Mouse (Mus musculus): ENCODE data around the gene Rora. TPM values are rescaled to one million over a fixed set of nuclear protein-coding genes. Genes with fewer than 3 reads are reported as not detected.
A peak's percentile ranks its signal among the peaks of the same experiment; 100 is the strongest.

Rora gene
- polyA plus RNA-seq, 1 experiment from 2014 or later, result 8.9 TPM

GRCm38 (mm10) chr9:68827441-68827840 lies 173.9 kb downstream of the Rora start:
- no peak for ATAC-seq (ENCODE audit: low FRiP score, low read depth)
- Histone ChIP-seq H3K4me2 (replicated peaks) (no peak overlapping the region), H3K4me3 (no peak overlapping the region), H3K4me1 (no peaks in the 10 kb centered on the region), H3K27me3 (no peaks in the 10 kb centered on the region), H3K36me3 (no peaks in the 10 kb centered on the region), H3K9me3 (no peaks in the 10 kb centered on the region), H3K27ac (replicated peaks) (no peak overlapping the region), H3K9ac (replicated peaks) (no peak overlapping the region)
- 84% methylated on average over 3 of the region's 3 CpGs for WGBS

- no peaks in the 10 kb centered on the region for H3K4me1 ChIP-seq
- no peaks in the 10 kb centered on the region for H3K9me3 ChIP-seq
- no peak overlapping the region for H3K27ac ChIP-seq (replicated peaks)
- H3K27me3 ChIP-seq, result no peaks in the 10 kb centered on the region
- H3K4me2 ChIP-seq (replicated peaks), result no peak overlapping the region
- H3K9ac ChIP-seq (replicated peaks), result no peak overlapping the region
- WGBS, result 80% methylated on average over 4 of the region's 4 CpGs
- H3K36me3 ChIP-seq, result no peaks in the 10 kb centered on the region
- H3K4me3 ChIP-seq, result no peak overlapping the region
- no peak for ATAC-seq (ENCODE audit: low FRiP score, low read depth)
Observed at GRCm38 (mm10) chr9:68829903-68830302, 176.3 kb downstream of the Rora start.

GRCm38 (mm10) chr9:68833323-68833722 lies 179.7 kb downstream of the Rora start:
- Histone ChIP-seq H3K36me3 (no peaks in the 10 kb centered on the region), H3K4me3 (no peak overlapping the region), H3K9me3 (no peaks in the 10 kb centered on the region), H3K4me1 (no peaks in the 10 kb centered on the region), H3K27ac (replicated peaks) (no peak overlapping the region), H3K4me2 (replicated peaks) (no peak overlapping the region), H3K9ac (replicated peaks) (no peak overlapping the region), H3K27me3 (no peaks in the 10 kb centered on the region)
- 90% methylated on average over 6 of the region's 6 CpGs for WGBS
- no peak for ATAC-seq (ENCODE audit: low FRiP score, low read depth)

GRCm38 (mm10) chr9:68835037-68835649 lies 181.6 kb downstream of the Rora start:
- H3K9me3 ChIP-seq, result no peaks in the 10 kb centered on the region
- no peak overlapping the region for H3K9ac ChIP-seq (replicated peaks)
- no peak overlapping the region for H3K4me3 ChIP-seq
- ATAC-seq (ENCODE audit: low FRiP score, low read depth), result no peak
- no peak overlapping the region for H3K4me2 ChIP-seq (replicated peaks)
- H3K4me1 ChIP-seq, result no peaks in the 10 kb centered on the region
- no peaks in the 10 kb centered on the region for H3K36me3 ChIP-seq
- 79% methylated on average over 7 of the region's 7 CpGs for WGBS
- H3K27me3 ChIP-seq, result no peaks in the 10 kb centered on the region
- no peak overlapping the region for H3K27ac ChIP-seq (replicated peaks)

DNA sequence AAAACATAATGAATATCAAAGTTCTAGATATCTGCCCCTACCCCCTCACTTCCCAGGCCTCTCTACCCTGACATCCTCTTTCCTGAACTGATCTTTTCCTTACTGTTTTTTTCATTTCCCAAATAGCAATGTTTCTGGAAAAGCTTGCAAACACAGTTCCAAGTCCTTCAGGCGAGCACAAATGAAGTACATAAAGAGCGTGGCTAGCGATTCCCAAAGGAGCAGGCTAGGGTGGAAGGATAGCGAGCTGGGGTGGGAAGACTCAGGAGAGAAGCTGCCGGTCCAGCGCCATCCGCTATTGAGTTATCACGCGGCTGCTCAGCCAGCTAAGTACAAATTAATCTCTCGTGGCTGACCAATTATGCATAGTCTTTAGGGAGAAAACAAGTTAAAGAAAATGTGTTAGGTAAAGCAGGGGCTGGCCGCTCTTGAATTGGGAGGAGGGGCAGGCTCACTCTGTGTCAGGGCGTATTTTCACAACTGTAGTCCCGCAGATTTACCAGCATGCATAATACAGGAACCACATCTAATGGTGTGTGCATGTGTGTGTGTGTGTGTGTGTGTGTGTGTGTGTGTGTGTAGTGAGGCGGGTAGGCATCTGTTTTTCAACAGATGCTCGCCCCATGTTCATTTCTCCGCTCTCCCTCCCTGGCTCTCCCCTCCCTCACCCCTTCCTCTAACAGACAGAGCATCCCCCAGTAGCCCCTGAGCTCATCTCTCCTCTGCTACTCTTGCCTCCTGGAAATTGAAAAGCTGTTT lies 188.7 kb downstream of the Rora start:
- H3K4me2 ChIP-seq (replicated peaks), result no peak overlapping the region
- peaks cover 13% of the 10 kb centered on the region; the same call in 1 of the 2 replicates for H3K4me1 ChIP-seq
- H3K4me3 ChIP-seq, result no peak overlapping the region
- peak overlapping the region; percentile 35; the same call in 1 of the 2 replicates for H3K27ac ChIP-seq (replicated peaks)
- no peaks in the 10 kb centered on the region for H3K9me3 ChIP-seq
- H3K36me3 ChIP-seq, result no peaks in the 10 kb centered on the region
- H3K9ac ChIP-seq (replicated peaks), result no peak overlapping the region
- no peak for ATAC-seq (ENCODE audit: low FRiP score, low read depth)
- 56% methylated on average over 14 of the region's 16 CpGs for WGBS
- no peaks in the 10 kb centered on the region for H3K27me3 ChIP-seq

DNA sequence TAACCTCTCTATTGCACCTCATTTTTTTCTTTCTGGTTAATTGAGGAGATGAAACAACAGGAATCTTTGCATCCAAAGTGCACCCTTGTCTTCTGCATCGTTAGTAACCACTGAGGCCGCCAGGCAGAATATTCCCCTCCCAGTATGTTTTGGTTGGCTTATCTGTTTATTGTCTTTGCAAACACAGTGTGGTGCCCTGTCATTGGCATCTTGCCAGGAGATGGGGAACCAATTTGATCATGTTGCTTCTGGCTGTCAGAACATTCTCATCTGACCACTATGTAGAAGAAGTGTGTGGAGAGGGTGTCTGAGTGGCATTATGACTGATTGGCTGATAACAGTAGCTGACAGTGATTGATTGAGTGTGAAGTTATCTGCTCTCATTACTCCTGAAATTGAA lies 192.0 kb downstream of the Rora start:
- Histone ChIP-seq H3K27ac (replicated peaks) (no peak overlapping the region), H3K9me3 (no peaks in the 10 kb centered on the region), H3K4me2 (replicated peaks) (no peak overlapping the region), H3K36me3 (no peaks in the 10 kb centered on the region), H3K9ac (replicated peaks) (no peak overlapping the region), H3K4me1 (peaks cover 13% of the 10 kb centered on the region; the same call in 1 of the 2 replicates), H3K4me3 (no peak overlapping the region), H3K27me3 (no peaks in the 10 kb centered on the region)
- WGBS, result 61% methylated on average over 2 of the region's 2 CpGs
- no peak for ATAC-seq (ENCODE audit: low FRiP score, low read depth)

- Histone ChIP-seq H3K27ac (replicated peaks) (no peak overlapping the region), H3K4me3 (no peak overlapping the region), H3K4me2 (replicated peaks) (no peak overlapping the region), H3K4me1 (0 out of 2 replicates have a peak, but pooled peaks cover 7% of the 10 kb centered on the region), H3K9me3 (no peaks in the 10 kb centered on the region), H3K9ac (replicated peaks) (no peak overlapping the region), H3K27me3 (no peaks in the 10 kb centered on the region), H3K36me3 (no peaks in the 10 kb centered on the region)
- WGBS, result 77% methylated on average over 5 of the region's 5 CpGs
- ATAC-seq (ENCODE audit: low FRiP score, low read depth), result no peak
Observed at GRCm38 (mm10) chr9:68850321-68850720, 196.7 kb downstream of the Rora start.

- Histone ChIP-seq H3K27me3 (no peaks in the 10 kb centered on the region), H3K4me3 (no peak overlapping the region), H3K4me1 (0 out of 2 replicates have a peak, but pooled peaks cover 4% of the 10 kb centered on the region), H3K27ac (replicated peaks) (no peak overlapping the region), H3K9ac (replicated peaks) (no peak overlapping the region), H3K9me3 (no peaks in the 10 kb centered on the region), H3K36me3 (no peaks in the 10 kb centered on the region), H3K4me2 (replicated peaks) (no peak overlapping the region)
- WGBS, result 77% methylated on average over 4 of the region's 4 CpGs
- ATAC-seq (ENCODE audit: low FRiP score, low read depth), result no peak
Observed at GRCm38 (mm10) chr9:68852201-68852600, 198.6 kb downstream of the Rora start.

DNA sequence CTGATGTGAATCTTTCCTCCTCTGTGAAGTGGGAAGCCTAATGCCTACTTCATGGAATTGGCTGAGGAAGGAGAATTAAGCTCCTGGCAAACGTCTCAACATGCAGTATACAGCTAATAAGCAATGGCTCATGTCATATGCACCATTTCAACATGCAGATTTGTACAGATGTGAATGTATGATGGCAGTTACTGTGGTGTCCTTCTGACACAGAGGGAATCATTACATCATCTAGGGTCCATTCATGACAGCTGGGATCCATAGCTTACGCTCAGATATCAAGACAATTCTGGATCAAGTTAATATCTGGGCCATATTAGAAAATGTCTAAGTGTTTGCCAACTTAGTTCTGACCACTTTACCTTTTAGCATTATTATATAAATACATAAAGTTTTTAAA lies 199.3 kb downstream of the Rora start:
- no peak overlapping the region for H3K4me3 ChIP-seq
- H3K27ac ChIP-seq (replicated peaks), result no peak overlapping the region
- H3K4me1 ChIP-seq, result 0 out of 2 replicates have a peak, but pooled peaks cover 4% of the 10 kb centered on the region
- H3K9me3 ChIP-seq, result no peaks in the 10 kb centered on the region
- WGBS, result 82% methylated on average over 2 of the region's 2 CpGs
- ATAC-seq (ENCODE audit: low FRiP score, low read depth), result no peak
- H3K9ac ChIP-seq (replicated peaks), result no peak overlapping the region
- H3K4me2 ChIP-seq (replicated peaks), result no peak overlapping the region
- H3K36me3 ChIP-seq, result no peaks in the 10 kb centered on the region
- no peaks in the 10 kb centered on the region for H3K27me3 ChIP-seq

DNA sequence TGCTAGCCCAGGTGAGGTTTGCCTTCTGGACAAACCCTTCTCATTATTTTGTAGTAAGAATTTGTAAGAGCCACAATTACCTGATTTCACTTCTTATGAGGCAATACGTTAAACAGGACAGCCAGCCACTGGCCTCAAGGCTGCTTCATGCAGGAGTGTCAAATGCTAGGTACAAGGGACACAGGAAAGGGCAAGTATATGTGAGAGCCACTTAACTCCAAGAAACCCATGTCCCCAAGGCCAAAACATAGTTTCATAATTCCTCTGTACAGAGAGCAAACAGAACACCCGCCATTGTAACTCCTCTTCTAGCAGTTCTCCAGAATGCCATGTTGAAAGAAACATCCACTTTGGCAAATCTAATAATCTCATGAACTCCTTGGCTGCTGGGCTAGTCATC lies 205.9 kb downstream of the Rora start:
- ATAC-seq (ENCODE audit: low FRiP score, low read depth), result no peak
- 92% methylated on average over 2 of the region's 2 CpGs for WGBS
- no peak overlapping the region for H3K27ac ChIP-seq (replicated peaks)
- no peaks in the 10 kb centered on the region for H3K36me3 ChIP-seq
- H3K4me2 ChIP-seq (replicated peaks), result no peak overlapping the region
- peaks cover 12% of the 10 kb centered on the region; the same call in 1 of the 2 replicates for H3K9me3 ChIP-seq
- no peak overlapping the region for H3K4me3 ChIP-seq
- no peaks in the 10 kb centered on the region for H3K27me3 ChIP-seq
- no peaks in the 10 kb centered on the region for H3K4me1 ChIP-seq
- no peak overlapping the region for H3K9ac ChIP-seq (replicated peaks)

GRCm38 (mm10) chr9:68866317-68866716 lies 212.7 kb downstream of the Rora start:
- no peaks in the 10 kb centered on the region for H3K36me3 ChIP-seq

GRCm38 (mm10) chr9:68873838-68874237 lies 220.3 kb downstream of the Rora start:
- H3K4me3 ChIP-seq, result no peak overlapping the region
- no peak overlapping the region for H3K27ac ChIP-seq (replicated peaks)
- H3K4me2 ChIP-seq (replicated peaks), result no peak overlapping the region
- H3K9me3 ChIP-seq, result no peaks in the 10 kb centered on the region
- H3K4me1 ChIP-seq, result no peaks in the 10 kb centered on the region; the same call in 1 of the 2 replicates
- H3K27me3 ChIP-seq, result no peaks in the 10 kb centered on the region
- ATAC-seq (ENCODE audit: low FRiP score, low read depth), result no peak
- no peak overlapping the region for H3K9ac ChIP-seq (replicated peaks)
- no peaks in the 10 kb centered on the region for H3K36me3 ChIP-seq
- 91% methylated on average over 4 of the region's 4 CpGs for WGBS

More at GRCm38 (mm10) chr9:68866317-68866716, 212.7 kb downstream of the Rora start:
- WGBS, result 71% methylated on average over 4 of the region's 4 CpGs
- no peak overlapping the region for H3K4me3 ChIP-seq
- peaks cover 11% of the 10 kb centered on the region; the same call in 1 of the 2 replicates for H3K4me1 ChIP-seq
- H3K9ac ChIP-seq (replicated peaks), result no peak overlapping the region
- H3K4me2 ChIP-seq (replicated peaks), result no peak overlapping the region
- no peak overlapping the region for H3K27ac ChIP-seq (replicated peaks)
- peaks cover 12% of the 10 kb centered on the region; the same call in 1 of the 2 replicates for H3K9me3 ChIP-seq
- no peaks in the 10 kb centered on the region for H3K27me3 ChIP-seq
- no peak for ATAC-seq (ENCODE audit: low FRiP score, low read depth)

All from midbrain, embryonic 12.5 days (tissue).